Mouse (Mus musculus): Measurements from ENCODE around the gene Mip. TPM values are rescaled to one million over a fixed set of nuclear protein-coding genes. Genes with fewer than 3 reads are reported as not detected.

Mip gene
- total RNA-seq, 1 experiment, result 2.8 TPM

GRCm38 (mm10) chr10:128208326-128208725 is 17.3 kb upstream of the Mip start:
- H3K9me3 ChIP-seq (ENCODE audit: control insufficient read depth, insufficient read depth, low read depth, low read length), result no peaks in the 10 kb centered on the region
- TF ChIP-seq CHD2 (IDR thresholded peaks at IDR 0.05; ENCODE audit: low read depth, low read length) (no peak), MAFK (IDR thresholded peaks at IDR 0.05; ENCODE audit: insufficient read depth, low read depth, low read length) (no peak), ZNF384 (IDR thresholded peaks at IDR 0.05; ENCODE audit: low read depth, low read length) (no peak), HCFC1 (IDR thresholded peaks at IDR 0.05; ENCODE audit: borderline replicate concordance, insufficient read depth, low read length) (no peak), ZC3H11A (IDR thresholded peaks at IDR 0.05; ENCODE audit: borderline replicate concordance, low read depth, low read length) (no peak)
- in situ Hi-C loops (cut with MboI; ENCODE audit: low sequenced_read_pairs in 2 of 2, unreplicated experiment in 2 of 2), result no loop called here
- H3K4me1 ChIP-seq (ENCODE audit: control insufficient read depth in 2 of 2, insufficient read depth in 2 of 2, low read length in 2 of 2, poor library complexity in 1 of 2), result peaks cover 11 to 14% of the 10 kb centered on the region in 2 experiments; a peak in 3 of 4 replicates
- H3K27ac ChIP-seq (ENCODE audit: insufficient read depth, low read depth, low read length, poor library complexity, severe bottlenecking), result no peak overlapping the region
- no peak for DNase-seq (ENCODE audit: low read depth, low spot score)
- no peak overlapping the region for H3K4me3 ChIP-seq (ENCODE audit: insufficient read depth in 1 of 2, low read depth in 1 of 2, low read length in 2 of 2, poor library complexity in 1 of 2, severe bottlenecking in 1 of 2)
- H3K9ac ChIP-seq (ENCODE audit: insufficient read depth, low read depth, low read length, poor library complexity, severe bottlenecking), result no peak overlapping the region
- peaks cover 16% of the 10 kb centered on the region for H3K36me3 ChIP-seq (ENCODE audit: control insufficient read depth, insufficient read depth, low read length, poor library complexity, severe bottlenecking)

GRCm38 (mm10) chr10:128209311-128210009 is 16.2 kb upstream of the Mip start:
- peaks cover 3 to 9% of the 10 kb centered on the region in 2 experiments; a peak in 3 of 4 replicates for H3K4me1 ChIP-seq (ENCODE audit: control insufficient read depth in 2 of 2, insufficient read depth in 2 of 2, low read length in 2 of 2, poor library complexity in 1 of 2)
- no peak for DNase-seq (ENCODE audit: low read depth, low spot score)
- in situ Hi-C loops (cut with MboI; ENCODE audit: low sequenced_read_pairs in 2 of 2, unreplicated experiment in 2 of 2), result no loop called here

GRCm38 (mm10) chr10:128210131-128210530 is 15.5 kb upstream of the Mip start:
- H3K4me3 ChIP-seq (ENCODE audit: insufficient read depth in 1 of 2, low read depth in 1 of 2, low read length in 2 of 2, poor library complexity in 1 of 2, severe bottlenecking in 1 of 2), result no peak overlapping the region
- no peak overlapping the region for H3K27ac ChIP-seq (ENCODE audit: insufficient read depth, low read depth, low read length, poor library complexity, severe bottlenecking)
- no peak for DNase-seq (ENCODE audit: low read depth, low spot score)
- H3K36me3 ChIP-seq (ENCODE audit: control insufficient read depth, insufficient read depth, low read length, poor library complexity, severe bottlenecking), result peaks cover 16% of the 10 kb centered on the region
- in situ Hi-C loops (cut with MboI; ENCODE audit: low sequenced_read_pairs in 2 of 2, unreplicated experiment in 2 of 2), result no loop called here
- TF ChIP-seq MAFK (IDR thresholded peaks at IDR 0.05; ENCODE audit: insufficient read depth, low read depth, low read length), result no peak
- no peaks in the 10 kb centered on the region for H3K9me3 ChIP-seq (ENCODE audit: control insufficient read depth, insufficient read depth, low read depth, low read length)
- H3K4me1 ChIP-seq (ENCODE audit: control insufficient read depth in 2 of 2, insufficient read depth in 2 of 2, low read length in 2 of 2, poor library complexity in 1 of 2), result peaks cover 2 to 5% of the 10 kb centered on the region in 2 experiments; a peak in 1 of 4 replicates
- H3K9ac ChIP-seq (ENCODE audit: insufficient read depth, low read depth, low read length, poor library complexity, severe bottlenecking), result peak overlapping the region; percentile 78; the same call in 1 of the 2 replicates

More at GRCm38 (mm10) chr10:128209311-128210009, 16.2 kb upstream of the Mip start:
- TF ChIP-seq CHD2 (IDR thresholded peaks at IDR 0.05; ENCODE audit: low read depth, low read length) (no peak), MAFK (IDR thresholded peaks at IDR 0.05; ENCODE audit: insufficient read depth, low read depth, low read length) (no peak), ZNF384 (IDR thresholded peaks at IDR 0.05; ENCODE audit: low read depth, low read length) (no peak), ZC3H11A (IDR thresholded peaks at IDR 0.05; ENCODE audit: borderline replicate concordance, low read depth, low read length) (no peak), HCFC1 (IDR thresholded peaks at IDR 0.05; ENCODE audit: borderline replicate concordance, insufficient read depth, low read length) (no peak)
- peaks cover 16% of the 10 kb centered on the region for H3K36me3 ChIP-seq (ENCODE audit: control insufficient read depth, insufficient read depth, low read length, poor library complexity, severe bottlenecking)
- no peak overlapping the region for H3K9ac ChIP-seq (ENCODE audit: insufficient read depth, low read depth, low read length, poor library complexity, severe bottlenecking)
- H3K27ac ChIP-seq (ENCODE audit: insufficient read depth, low read depth, low read length, poor library complexity, severe bottlenecking), result no peak overlapping the region
- no peaks in the 10 kb centered on the region for H3K9me3 ChIP-seq (ENCODE audit: control insufficient read depth, insufficient read depth, low read depth, low read length)
- no peak overlapping the region for H3K4me3 ChIP-seq (ENCODE audit: insufficient read depth in 1 of 2, low read depth in 1 of 2, low read length in 2 of 2, poor library complexity in 1 of 2, severe bottlenecking in 1 of 2)

GRCm38 (mm10) chr10:128210954-128211353 is 14.7 kb upstream of the Mip start:
- Histone ChIP-seq H3K4me1 (ENCODE audit: control insufficient read depth in 2 of 2, insufficient read depth in 2 of 2, low read length in 2 of 2, poor library complexity in 1 of 2) (peaks cover 2 to 5% of the 10 kb centered on the region in 2 experiments; a peak in 1 of 4 replicates), H3K4me3 (ENCODE audit: insufficient read depth in 1 of 2, low read depth in 1 of 2, low read length in 2 of 2, poor library complexity in 1 of 2, severe bottlenecking in 1 of 2) (peak overlapping the region; percentile 76 to 93), H3K36me3 (ENCODE audit: control insufficient read depth, insufficient read depth, low read length, poor library complexity, severe bottlenecking) (peaks cover 16% of the 10 kb centered on the region), H3K27ac (ENCODE audit: insufficient read depth, low read depth, low read length, poor library complexity, severe bottlenecking) (no peak overlapping the region), H3K9me3 (ENCODE audit: control insufficient read depth, insufficient read depth, low read depth, low read length) (no peaks in the 10 kb centered on the region), H3K9ac (ENCODE audit: insufficient read depth, low read depth, low read length, poor library complexity, severe bottlenecking) (peak overlapping the region; percentile 78)
- no peak for DNase-seq (ENCODE audit: low read depth, low spot score)
- no peak for TF ChIP-seq ZC3H11A (IDR thresholded peaks at IDR 0.05; ENCODE audit: borderline replicate concordance, low read depth, low read length)
- TF ChIP-seq CHD2 (IDR thresholded peaks at IDR 0.05; ENCODE audit: low read depth, low read length), result no peak
- no peak for TF ChIP-seq MAFK (IDR thresholded peaks at IDR 0.05; ENCODE audit: insufficient read depth, low read depth, low read length)
- no peak for TF ChIP-seq HCFC1 (IDR thresholded peaks at IDR 0.05; ENCODE audit: borderline replicate concordance, insufficient read depth, low read length)
- TF ChIP-seq ZNF384 (IDR thresholded peaks at IDR 0.05; ENCODE audit: low read depth, low read length), result no peak
- in situ Hi-C loops (cut with MboI; ENCODE audit: low sequenced_read_pairs in 2 of 2, unreplicated experiment in 2 of 2), result no loop called here

Data from ES-E14 (cell line).